Mouse (Mus musculus) retina, postnatal 7 days (tissue): ENCODE data around the gene Tmem94.

ENCODE experiments used
- DNase-seq: peaks from one replicate; pipeline ENCODE4 v3.0.0-alpha.2; 2012; ENCODE audit warnings: low read depth, low spot score

Gene Tmem94

GRCm38 (mm10) chr11:115832064-115832463, 66.8 kb downstream of the Tmem94 start:
- DNase-seq, result no peak

GRCm38 (mm10) chr11:115832523-115832922, 67.3 kb downstream of the Tmem94 start:
- DNase-seq, result no peak

GRCm38 (mm10) chr11:115833021-115833513, 67.8 kb downstream of the Tmem94 start:
- DNase-seq, result peak; percentile 40

GRCm38 (mm10) chr11:115834033-115834432, 68.8 kb downstream of the Tmem94 start:
- no peak for DNase-seq

GRCm38 (mm10) chr11:115836656-115837395, 71.6 kb downstream of the Tmem94 start:
- DNase-seq, result no peak

GRCm38 (mm10) chr11:115837606-115838345, 72.5 kb downstream of the Tmem94 start:
- no peak for DNase-seq

GRCm38 (mm10) chr11:115838895-115839311, 73.7 kb downstream of the Tmem94 start:
- no peak for DNase-seq

- DNase-seq, result no peak
Measured at GRCm38 (mm10) chr11:115839732-115840131, 74.5 kb downstream of the Tmem94 start.

GRCm38 (mm10) chr11:115841044-115841443, 75.8 kb downstream of the Tmem94 start:
- DNase-seq, result no peak

- DNase-seq, result no peak
Measured at GRCm38 (mm10) chr11:115841961-115842550, 76.8 kb downstream of the Tmem94 start.

GRCm38 (mm10) chr11:115843141-115843890, 78.1 kb downstream of the Tmem94 start:
- no peak for DNase-seq

GRCm38 (mm10) chr11:115843891-115844239, 78.6 kb downstream of the Tmem94 start:
- no peak for DNase-seq

- no peak for DNase-seq
Measured at GRCm38 (mm10) chr11:115844240-115844639, 79.0 kb downstream of the Tmem94 start.

- DNase-seq, result no peak
Measured at GRCm38 (mm10) chr11:115845819-115846218, 80.6 kb downstream of the Tmem94 start.
